Mouse (Mus musculus) cortical plate, adult 2 months (tissue): ENCODE measurements at regions not wholly inside any gene's neighbourhood (a gene's known extent, or its start where the extent isn't known, plus 50 kb on each side); places are given as distances from the start of the nearest gene placed in this dataset.

Source experiments
- CTCF ChIP-seq: fragments of 200-500 bp; IDR thresholded peaks from 2 replicates; pipeline ENCODE4 v1.5.1; 2011; ENCODE audit warnings: mild to moderate bottlenecking, control low read depth, low read length; ENCODE audit not compliant: insufficient read depth; ENCODE audit errors: extremely low read depth
- POLR2A ChIP-seq: fragments of 200-500 bp; IDR thresholded peaks from 2 replicates; pipeline ENCODE4 v1.6.1; 2011; ENCODE audit warnings: mild to moderate bottlenecking, low read length, control low read depth; ENCODE audit not compliant: insufficient read depth; ENCODE audit errors: extremely low read depth

DNA sequence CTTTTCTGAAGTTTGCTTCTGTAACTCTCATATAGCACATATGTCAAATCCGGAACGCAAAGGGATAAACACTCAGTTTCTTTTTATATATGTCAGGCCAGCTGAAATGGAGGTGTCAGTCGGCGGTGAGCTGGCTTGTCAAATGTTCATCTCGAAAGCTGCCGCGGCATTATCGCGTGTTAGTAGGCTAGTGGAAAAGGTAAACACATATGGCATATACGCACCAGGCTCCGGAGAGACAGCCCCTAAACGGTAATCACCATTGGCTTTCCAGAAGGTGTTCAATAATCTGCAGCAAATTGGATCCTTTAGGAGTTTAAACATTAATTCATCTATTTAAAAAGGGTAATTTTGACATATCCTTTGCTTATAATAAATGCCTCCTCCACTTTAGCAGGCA lies 421.8 kb upstream of the Zeb2 start:
- TF ChIP-seq CTCF (no peak), POLR2A (no peak)
